Mouse (Mus musculus) urinary bladder, postnatal 25 days (tissue): ENCODE measurements around the gene Gm45837.

Experiments used
- DNase-seq: peaks from one replicate; pipeline ENCODE4 v3.0.0; 2022; ENCODE audit warnings: low spot score

Gm45837 gene

DNA sequence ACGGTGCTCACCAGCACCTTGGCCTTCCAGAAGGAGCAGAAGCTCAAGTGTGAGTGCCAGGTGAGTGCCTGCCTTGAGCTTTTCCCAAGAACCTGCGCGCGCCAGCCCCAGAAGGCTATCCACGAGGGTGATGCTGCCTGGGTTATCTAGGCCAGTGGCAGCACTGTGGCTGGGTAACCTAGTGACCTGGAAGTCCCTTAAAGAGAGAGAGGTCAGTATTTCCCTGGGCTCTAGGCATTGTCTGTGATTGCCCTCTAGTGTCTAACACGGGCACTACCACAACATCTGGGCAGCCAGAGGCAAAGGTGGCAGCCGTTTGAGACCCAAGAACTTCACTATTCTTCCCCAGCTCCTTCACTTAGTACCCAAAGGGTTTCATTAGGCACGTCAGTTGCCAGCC lies 92.7 kb downstream of the Gm45837 start:
- peak; percentile 63 for DNase-seq

DNA sequence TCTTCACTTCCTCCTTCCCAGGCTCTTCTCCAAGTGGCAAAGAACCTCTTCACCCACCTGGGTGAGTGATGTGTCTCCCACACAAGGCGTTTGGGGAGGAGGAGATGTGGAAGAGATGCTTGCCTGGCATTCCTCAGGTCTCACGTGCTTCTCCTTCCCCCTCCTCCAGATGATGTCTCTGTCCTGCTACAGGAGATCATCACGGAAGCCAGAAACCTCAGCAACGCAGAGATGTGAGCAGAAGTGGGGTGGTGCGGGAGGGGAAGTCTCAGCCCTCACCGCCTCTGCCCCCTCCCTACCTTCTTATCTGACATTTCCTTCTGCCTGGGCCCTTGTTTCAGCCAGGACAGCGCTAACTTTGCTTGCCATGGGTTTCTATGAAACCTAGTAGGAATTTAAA lies 93.1 kb downstream of the Gm45837 start:
- DNase-seq, result no peak

DNA sequence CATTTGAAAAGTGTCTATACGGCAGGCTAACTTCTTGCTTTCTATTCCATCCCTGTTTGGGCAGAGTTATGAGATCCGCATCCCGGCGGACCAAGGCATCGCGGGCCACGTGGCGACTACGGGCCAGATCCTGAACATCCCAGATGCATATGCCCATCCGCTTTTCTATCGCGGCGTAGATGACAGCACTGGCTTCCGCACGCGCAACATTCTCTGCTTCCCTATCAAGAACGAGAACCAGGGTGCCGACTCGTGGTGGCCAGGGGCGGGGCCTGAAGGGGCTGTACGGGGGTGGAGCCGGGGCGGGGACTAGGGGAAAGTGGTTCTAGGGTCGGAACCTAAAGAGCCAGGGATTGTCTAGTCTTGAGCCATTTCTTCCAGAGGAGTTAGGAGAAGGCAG lies 93.8 kb downstream of the Gm45837 start:
- peak; percentile 19 for DNase-seq

DNA sequence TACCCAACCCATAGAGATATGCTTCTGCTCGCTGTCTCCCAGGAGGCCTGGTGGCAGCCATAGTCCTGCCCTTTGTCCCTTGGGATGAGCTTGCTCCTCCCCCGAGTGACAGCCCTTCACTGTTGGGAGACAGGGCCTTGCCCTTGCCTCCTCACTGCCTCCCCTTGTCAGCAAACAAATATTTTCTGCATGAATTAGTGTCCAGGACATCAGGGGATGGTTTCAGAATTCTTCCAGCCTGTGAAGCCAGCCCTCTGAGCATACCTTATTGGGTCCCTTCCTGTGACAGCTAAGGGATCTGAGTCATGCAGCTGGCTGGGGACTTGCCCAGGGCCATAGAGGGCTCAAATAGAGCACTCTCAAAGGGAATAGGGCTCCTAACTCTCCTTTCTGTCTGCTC lies 98.5 kb downstream of the Gm45837 start:
- DNase-seq, result no peak

GRCm38 (mm10) chr7:101513655-101514054 lies 103.0 kb downstream of the Gm45837 start:
- no peak for DNase-seq

DNA sequence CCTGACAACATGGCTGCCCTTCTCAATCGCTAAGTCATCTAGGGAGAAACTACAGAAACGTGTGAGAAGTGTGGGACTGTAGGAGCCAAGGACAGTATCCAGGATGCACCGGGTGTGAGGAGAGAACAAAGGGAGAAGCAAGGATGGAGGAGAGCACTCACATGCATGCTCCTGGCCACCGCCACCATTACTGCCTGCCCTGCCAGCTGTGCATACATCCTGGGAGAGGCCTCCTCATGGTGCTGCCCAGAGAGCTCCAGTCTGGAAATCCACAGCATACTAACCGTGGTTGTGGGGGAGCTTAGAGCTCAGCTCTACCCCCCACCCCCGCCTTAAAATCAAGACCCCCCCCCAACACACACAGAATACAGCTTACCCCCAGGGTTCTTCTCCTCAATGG lies 104.1 kb downstream of the Gm45837 start:
- DNase-seq, result no peak

DNA sequence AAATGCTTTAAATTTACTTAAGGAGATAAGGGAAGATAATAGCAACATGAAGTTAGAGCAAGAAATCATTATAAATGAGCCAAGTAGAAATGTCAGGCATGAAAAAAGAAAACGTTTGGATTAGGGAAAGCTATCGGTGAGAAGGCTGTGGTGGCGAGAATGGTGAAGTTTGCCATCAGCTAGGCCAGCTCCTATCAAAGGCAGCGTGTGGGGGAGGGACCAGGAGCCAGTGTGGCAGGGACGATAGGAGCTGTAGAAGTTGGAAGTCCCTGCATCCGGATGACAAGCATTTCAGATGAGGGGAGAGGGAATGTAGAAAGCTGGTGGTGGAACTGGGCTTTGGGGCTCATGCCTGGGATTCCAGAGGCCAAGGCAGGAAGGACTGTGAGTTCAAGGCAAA lies 104.6 kb downstream of the Gm45837 start:
- no peak for DNase-seq

DNA sequence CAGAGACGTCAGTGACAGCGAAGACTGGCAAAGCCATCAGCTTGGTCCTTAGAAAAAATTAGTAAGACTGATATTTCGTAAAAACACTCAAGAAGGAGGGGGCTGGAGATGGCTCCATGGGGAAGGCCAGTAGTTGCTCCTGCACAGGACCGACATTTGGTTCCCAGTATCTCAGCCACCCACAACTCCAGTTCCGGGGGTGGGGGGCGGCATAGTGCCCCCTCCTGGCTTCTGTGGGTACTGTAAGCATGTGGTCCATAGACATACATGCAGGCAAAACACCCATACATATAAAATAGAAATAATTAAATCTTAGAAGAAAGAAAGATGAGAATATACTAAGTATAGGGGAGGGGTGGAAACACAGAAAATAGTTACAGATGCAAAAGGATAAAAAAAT lies 105.8 kb downstream of the Gm45837 start:
- no peak for DNase-seq

DNA sequence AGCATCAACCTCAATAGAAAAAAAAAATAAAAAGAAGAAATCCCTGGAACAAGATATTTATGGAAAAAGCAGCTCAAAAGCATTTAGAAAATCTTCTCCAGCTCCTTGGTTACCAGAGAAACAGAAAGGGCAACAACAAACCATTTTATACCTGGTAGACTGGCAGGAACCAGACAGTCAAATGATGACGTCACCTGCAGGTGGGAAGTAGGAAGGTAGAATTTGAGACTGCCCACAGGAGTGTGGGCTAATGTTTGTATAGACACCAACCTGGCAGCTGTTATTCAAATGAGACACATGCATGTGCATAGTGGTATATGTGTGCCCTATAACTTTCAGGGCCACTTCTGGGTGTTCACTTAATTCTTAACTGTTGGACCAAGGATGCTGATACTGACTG lies 111.0 kb downstream of the Gm45837 start:
- no peak for DNase-seq

- DNase-seq, result no peak
Observed at GRCm38 (mm10) chr7:101523205-101523604, 112.5 kb downstream of the Gm45837 start.

DNA sequence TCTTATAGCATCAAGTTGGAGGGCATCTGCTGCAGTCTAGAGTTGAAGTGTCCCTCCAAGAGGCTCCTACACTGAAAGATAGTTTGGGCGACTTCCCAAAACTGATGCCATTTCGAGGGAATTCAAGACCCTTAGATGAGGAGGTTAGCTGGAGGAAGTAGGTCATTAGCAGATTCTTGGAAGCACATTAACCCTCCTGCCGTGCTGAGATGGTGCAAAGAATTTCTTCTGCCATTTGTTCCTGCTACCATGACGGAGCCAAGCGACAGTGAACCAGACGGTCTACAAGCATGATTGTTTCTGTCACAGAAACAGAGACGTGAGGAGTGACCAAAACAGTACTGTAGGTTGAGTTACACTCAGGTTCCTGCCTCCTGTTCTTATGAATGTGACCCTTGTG lies 115.8 kb downstream of the Gm45837 start:
- DNase-seq, result no peak

GRCm38 (mm10) chr7:101534428-101534827 lies 123.7 kb downstream of the Gm45837 start:
- no peak for DNase-seq

GRCm38 (mm10) chr7:101535102-101535501 lies 124.4 kb downstream of the Gm45837 start:
- DNase-seq, result no peak

GRCm38 (mm10) chr7:101535517-101535916 lies 124.8 kb downstream of the Gm45837 start:
- DNase-seq, result no peak

GRCm38 (mm10) chr7:101537541-101537940 lies 126.9 kb downstream of the Gm45837 start:
- DNase-seq, result no peak

DNA sequence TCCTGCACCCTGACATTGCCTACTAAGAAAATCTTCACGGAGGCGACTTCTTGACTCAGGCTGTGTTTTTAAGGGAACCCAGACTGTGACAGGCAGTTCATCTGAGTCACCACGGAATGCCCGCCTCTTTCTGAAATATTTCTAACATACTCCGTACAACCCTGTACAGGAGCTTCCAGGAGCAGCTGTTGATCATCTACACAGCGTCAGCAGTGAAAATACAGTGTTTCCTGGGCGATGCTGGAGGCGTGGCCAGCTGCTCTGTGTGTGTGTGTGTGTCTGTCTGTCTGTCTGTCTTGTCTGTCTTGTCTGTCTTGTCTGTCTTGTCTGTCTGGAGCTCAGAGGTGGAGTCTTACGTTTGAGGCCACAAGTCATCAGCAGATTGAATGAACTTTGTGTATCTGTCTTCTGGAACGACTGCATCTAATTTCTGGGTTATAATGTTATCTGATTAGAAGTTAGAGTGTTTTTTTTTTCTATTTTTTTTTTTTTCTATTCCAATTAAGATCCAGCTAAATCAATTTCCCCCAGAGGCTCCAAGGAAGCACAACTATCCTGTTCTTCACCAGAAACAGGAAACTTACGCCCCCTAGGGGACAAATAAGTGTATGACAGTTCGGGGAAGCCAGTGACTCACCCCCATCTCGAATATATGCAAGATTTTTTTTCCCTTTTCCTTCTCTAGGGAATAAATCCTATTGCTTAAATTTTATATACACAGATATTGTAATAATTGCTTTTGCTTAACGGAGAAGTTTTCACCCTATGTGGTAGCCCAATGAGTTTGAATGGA lies 127.7 kb downstream of the Gm45837 start:
- DNase-seq, result peak; percentile 19

DNA sequence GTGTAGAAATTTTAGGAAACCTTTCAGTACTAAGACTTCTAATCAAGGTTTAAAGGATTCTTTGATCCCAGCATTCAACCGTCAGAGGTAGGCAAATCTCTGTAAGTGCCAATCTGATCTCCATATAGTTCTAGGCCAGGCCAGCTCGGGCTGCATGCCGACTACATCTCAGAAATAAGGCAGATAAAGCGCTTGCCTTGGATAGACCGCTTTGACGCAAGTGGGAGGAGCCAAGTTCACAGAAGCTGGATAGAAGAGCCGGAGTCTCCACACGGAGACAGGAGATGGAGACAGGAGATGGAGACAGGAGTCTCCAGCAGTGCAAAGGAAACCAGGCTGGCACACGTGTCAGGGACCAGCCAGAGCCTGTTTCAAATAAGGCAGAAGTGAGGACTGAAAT lies 129.1 kb downstream of the Gm45837 start:
- no peak for DNase-seq

GRCm38 (mm10) chr7:101540684-101541083 lies 130.0 kb downstream of the Gm45837 start:
- no peak for DNase-seq

GRCm38 (mm10) chr7:101541132-101541531 lies 130.4 kb downstream of the Gm45837 start:
- peak; percentile 61 for DNase-seq

DNA sequence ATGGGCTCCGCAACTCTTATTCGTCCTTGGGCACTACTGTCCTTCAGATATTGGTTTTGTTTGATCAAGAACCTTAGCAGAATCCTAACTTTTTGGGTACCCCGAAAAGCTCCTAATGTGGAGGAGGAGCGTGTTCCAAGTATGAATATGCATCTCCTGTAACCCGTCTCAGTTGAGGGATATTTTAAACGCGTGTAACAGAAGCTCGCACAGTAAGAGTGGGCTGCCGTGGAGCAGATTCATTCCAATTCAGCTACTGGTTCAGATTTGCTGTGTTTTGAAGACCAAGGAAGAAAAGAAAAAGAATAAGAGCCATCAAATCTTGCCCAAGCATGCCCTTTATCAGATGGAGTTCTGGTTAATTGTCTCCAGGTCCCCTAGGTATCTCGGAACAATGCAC lies 131.0 kb downstream of the Gm45837 start:
- DNase-seq, result no peak

- DNase-seq, result no peak
Observed at GRCm38 (mm10) chr7:101547651-101548050, 137.0 kb downstream of the Gm45837 start.

DNA sequence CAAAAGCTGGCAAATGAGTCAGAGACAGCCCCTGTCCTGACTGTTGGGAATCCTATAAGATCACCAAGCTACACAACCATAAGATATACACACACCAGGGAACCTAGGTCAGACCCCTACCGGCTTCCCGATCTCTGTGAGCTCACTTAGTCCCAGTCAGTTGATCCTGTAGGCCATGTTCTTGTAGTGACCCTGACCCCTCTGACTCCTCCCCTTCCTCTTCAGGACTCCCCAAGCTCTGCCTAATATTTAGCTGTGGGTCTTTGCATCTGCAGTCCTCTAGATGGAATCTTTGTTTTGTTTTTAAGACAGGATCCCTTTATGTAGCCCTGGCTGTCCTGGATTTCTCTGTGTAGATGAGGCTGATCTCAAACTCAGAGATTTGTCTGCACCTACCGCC lies 138.6 kb downstream of the Gm45837 start:
- no peak for DNase-seq

- no peak for DNase-seq
Observed at GRCm38 (mm10) chr7:101550686-101551485, 140.2 kb downstream of the Gm45837 start.
